Comparison of ENCODE assay signal across 22 mouse cellular contexts in the genomic region with DNA sequence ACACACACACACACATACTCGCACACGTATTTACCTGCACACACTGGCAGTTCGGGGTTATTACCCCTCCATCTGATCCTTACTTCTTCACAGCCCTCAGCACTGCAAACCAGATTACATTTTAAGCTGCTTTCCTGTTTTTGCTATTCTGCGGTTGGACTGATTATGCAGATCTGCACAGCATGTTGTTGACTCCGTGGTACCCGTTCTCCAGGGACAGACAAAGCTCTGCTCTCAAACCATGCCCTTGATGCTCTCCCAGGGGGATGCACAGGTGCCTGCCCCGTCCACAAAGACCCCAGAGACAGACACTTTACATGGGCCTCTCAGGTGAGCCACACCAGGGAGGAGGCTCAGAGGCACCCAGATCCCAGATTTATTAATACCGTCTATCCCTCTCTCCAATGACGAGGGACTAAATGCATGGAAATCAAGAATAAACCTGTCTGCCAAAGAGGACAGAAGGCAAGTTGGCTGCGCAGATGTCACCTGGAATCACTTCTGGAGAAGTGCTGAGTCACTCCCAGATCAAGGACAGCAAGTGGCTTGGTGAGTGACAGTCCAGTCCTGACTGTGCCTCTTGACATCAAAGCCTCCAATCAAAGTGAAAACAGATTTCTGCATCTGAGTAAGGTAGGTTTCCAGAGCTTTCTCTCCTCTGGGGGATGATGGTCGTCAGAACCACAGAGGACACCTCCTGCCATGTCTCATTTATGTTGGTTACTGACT.
DNase-seq lines count a peak whose midpoint lies in the region; ATAC-seq and TF ChIP-seq lines count a peak whose summit lies in the region.
"Had no signal": no experiment of that assay in that cellular context is flagged by ENCODE, and none has a peak within 500 bp of the region (broad histone marks: within the 10 kb centered on the region; RNA-seq: fewer than 3 reads in every experiment).

No protein-coding gene starts in this region.

- H3K36me3 ChIP-seq in lung, postnatal 0 days (ENCODE audit: insufficient read depth, low read length), result no peaks in the 10 kb centered on the region
- H3K36me3 ChIP-seq in splenic B cell, adult 2 months (ENCODE audit: control insufficient read depth, insufficient read depth, low read length, poor library complexity, severe bottlenecking), result no peaks in the 10 kb centered on the region
- H3K36me3 ChIP-seq: forebrain, embryonic 10.5 days; heart, embryonic 15.5 days; hindbrain, embryonic 15.5 days; intestine, embryonic 15.5 days; limb, embryonic 15.5 days; midbrain, embryonic 10.5 days; neural tube, embryonic 15.5 days had no signal

- ATAC-seq in lung, postnatal 0 days, result no peak
- ATAC-seq in CD4-positive, CD25-positive, alpha-beta regulatory T cell, adult 4 months, result no peak
- ATAC-seq: forebrain, postnatal 0 days; intestine, embryonic 15.5 days had no signal

- no peak for TF ChIP-seq EP300 in lung, postnatal 0 days (IDR thresholded peaks at IDR 0.05)

- no peaks in the 10 kb centered on the region for H3K9me3 ChIP-seq in lung, postnatal 0 days (ENCODE audit: low read length)
- H3K9me3 ChIP-seq: forebrain, embryonic 10.5 days; heart, embryonic 15.5 days; hindbrain, embryonic 15.5 days; intestine, embryonic 15.5 days; limb, embryonic 15.5 days; midbrain, embryonic 10.5 days; neural tube, embryonic 15.5 days had no signal

- peak; percentile 66 for DNase-seq in adrenal gland, adult 2 months
- DNase-seq in adrenal gland, postnatal 4 days (ENCODE audit: low spot score in 2 of 2), result no peak
- DNase-seq in lung, postnatal 36 days, result peak; percentile 4
- DNase-seq in lung, postnatal 0 days (ENCODE audit: low spot score), result no peak
- peak; percentile 49 for DNase-seq in adrenal gland, postnatal 14 days
- DNase-seq in splenic B cell, adult 2 months (ENCODE audit: low read depth, low spot score), result peak; percentile 44
- no peak for DNase-seq in urinary bladder, postnatal 36 days (ENCODE audit: low spot score in 2 of 2)
- DNase-seq: cerebellum, adult 9-10 months; forebrain, postnatal 0 days; gastrocnemius, adult 2 months; heart, postnatal 4 days; kidney, adult 8-10 months; kidney, postnatal 14 days had no signal

- TF ChIP-seq CTCF in lung, postnatal 0 days (IDR thresholded peaks at IDR 0.05), result no peak

- H3K4me1 ChIP-seq in lung, postnatal 0 days (ENCODE audit: insufficient read depth, low read depth, low read length), result no peaks in the 10 kb centered on the region
- H3K4me1 ChIP-seq: forebrain, embryonic 10.5 days; heart, embryonic 15.5 days; hindbrain, embryonic 15.5 days; intestine, embryonic 15.5 days; limb, embryonic 15.5 days; midbrain, embryonic 10.5 days; neural tube, embryonic 15.5 days had no signal

- H3K27me3 ChIP-seq in lung, postnatal 0 days (replicated peaks; ENCODE audit: insufficient read depth, low read length), result no peaks in the 10 kb centered on the region
- H3K27me3 ChIP-seq in splenic B cell, adult 2 months (ENCODE audit: control insufficient read depth, insufficient read depth, low read length, poor library complexity, severe bottlenecking), result no peaks in the 10 kb centered on the region
- H3K27me3 ChIP-seq: heart, embryonic 15.5 days; hindbrain, embryonic 15.5 days; intestine, embryonic 15.5 days; limb, embryonic 15.5 days; neural tube, embryonic 15.5 days had no signal

- H3K4me2 ChIP-seq in lung, postnatal 0 days (replicated peaks; ENCODE audit: low read depth, low read length), result no peak overlapping the region
- H3K4me2 ChIP-seq: heart, embryonic 15.5 days; hindbrain, embryonic 15.5 days; intestine, embryonic 15.5 days; limb, embryonic 15.5 days; neural tube, embryonic 15.5 days had no signal

- H3K27ac ChIP-seq in lung, postnatal 0 days (ENCODE audit: low read length), result no peak overlapping the region
- H3K27ac ChIP-seq: forebrain, embryonic 10.5 days; gastrocnemius, adult 2 months; heart, embryonic 15.5 days; hindbrain, embryonic 15.5 days; intestine, embryonic 15.5 days; left cerebral cortex, adult 2 months; limb, embryonic 15.5 days; midbrain, embryonic 10.5 days; neural tube, embryonic 15.5 days had no signal

- no peak overlapping the region for H3K4me3 ChIP-seq in lung, postnatal 0 days (ENCODE audit: low read depth, low read length)
- H3K4me3 ChIP-seq: forebrain, embryonic 10.5 days; gastrocnemius, adult 2 months; heart, embryonic 15.5 days; hindbrain, embryonic 15.5 days; intestine, embryonic 15.5 days; left cerebral cortex, adult 2 months; limb, embryonic 15.5 days; midbrain, embryonic 10.5 days; neural tube, embryonic 15.5 days had no signal

- 79% methylated on average over 11 of the region's 11 CpGs for WGBS in lung, postnatal 0 days

- no peak overlapping the region for H3K9ac ChIP-seq in lung, postnatal 0 days (replicated peaks; ENCODE audit: low read depth)
- H3K9ac ChIP-seq: forebrain, postnatal 0 days; heart, embryonic 15.5 days; hindbrain, embryonic 15.5 days; intestine, embryonic 15.5 days; limb, embryonic 15.5 days; neural tube, embryonic 15.5 days had no signal

Comparison
In these comparisons a context has a peak if more than half of its experiments do, and no peak if none do; other contexts are left out.
1. DNase-seq: peak in adrenal gland, adult 2 months (single experiment), lung, postnatal 36 days (single experiment), adrenal gland, postnatal 14 days (single experiment) and splenic B cell, adult 2 months (single experiment); none in adrenal gland, postnatal 4 days (0 of 2), lung, postnatal 0 days (single experiment) and urinary bladder, postnatal 36 days (0 of 2).